Mouse (Mus musculus): ENCODE results near the gene Zc2hc1b. TPM values are rescaled to one million over a fixed set of nuclear protein-coding genes. Genes with fewer than 3 reads are reported as not detected.

Gene Zc2hc1b
- polyA plus RNA-seq, 1 experiment: not detected

- H3K4me1 ChIP-seq (ENCODE audit: control insufficient read depth, insufficient read depth, low read length): no peaks in the 10 kb centered on the region
- 63% methylated on average over 4 of the region's 4 CpGs for WGBS
- no peak overlapping the region for H3K4me3 ChIP-seq (replicated peaks; ENCODE audit: extremely low read depth, low read depth, low read length)
- TF ChIP-seq CTCF (IDR thresholded peaks at IDR 0.05; ENCODE audit: insufficient read depth, low read length) (no peak), POLR2A (IDR thresholded peaks at IDR 0.05; ENCODE audit: borderline replicate concordance, extremely low read depth, low read depth, low read length) (no peak)
- no peak for DNase-seq
These were observed 69.0 kb downstream of the Zc2hc1b start for GRCm38 (mm10) chr10:13108847-13109246.

GRCm38 (mm10) chr10:13108021-13108548, 69.7 kb downstream of the Zc2hc1b start:
- Histone ChIP-seq H3K4me1 (ENCODE audit: control insufficient read depth, insufficient read depth, low read length) (no peaks in the 10 kb centered on the region), H3K4me3 (replicated peaks; ENCODE audit: extremely low read depth, low read depth, low read length) (no peak overlapping the region)
- TF ChIP-seq POLR2A (IDR thresholded peaks at IDR 0.05; ENCODE audit: borderline replicate concordance, extremely low read depth, low read depth, low read length) (no peak), CTCF (IDR thresholded peaks at IDR 0.05; ENCODE audit: insufficient read depth, low read length) (no peak)
- DNase-seq: no peak
- WGBS: 74% methylated on average over 7 of the region's 7 CpGs

GRCm38 (mm10) chr10:13106909-13107624, 70.8 kb downstream of the Zc2hc1b start:
- DNase-seq: no peak

GRCm38 (mm10) chr10:13103838-13104237, 74.0 kb downstream of the Zc2hc1b start:
- TF ChIP-seq POLR2A (IDR thresholded peaks at IDR 0.05; ENCODE audit: borderline replicate concordance, extremely low read depth, low read depth, low read length): no peak
- TF ChIP-seq CTCF (IDR thresholded peaks at IDR 0.05; ENCODE audit: insufficient read depth, low read length): no peak
- Histone ChIP-seq H3K4me3 (replicated peaks; ENCODE audit: extremely low read depth, low read depth, low read length) (no peak overlapping the region), H3K4me1 (ENCODE audit: control insufficient read depth, insufficient read depth, low read length) (no peaks in the 10 kb centered on the region)
- WGBS: 54% methylated on average over 4 of the region's 4 CpGs
- no peak for DNase-seq

More at GRCm38 (mm10) chr10:13106909-13107624, 70.8 kb downstream of the Zc2hc1b start:
- Histone ChIP-seq H3K4me3 (replicated peaks; ENCODE audit: extremely low read depth, low read depth, low read length) (no peak overlapping the region), H3K4me1 (ENCODE audit: control insufficient read depth, insufficient read depth, low read length) (no peaks in the 10 kb centered on the region)
- TF ChIP-seq POLR2A (IDR thresholded peaks at IDR 0.05; ENCODE audit: borderline replicate concordance, extremely low read depth, low read depth, low read length): no peak
- TF ChIP-seq CTCF (IDR thresholded peaks at IDR 0.05; ENCODE audit: insufficient read depth, low read length): no peak
- 62% methylated on average over 9 of the region's 9 CpGs for WGBS

- TF ChIP-seq POLR2A (IDR thresholded peaks at IDR 0.05; ENCODE audit: borderline replicate concordance, extremely low read depth, low read depth, low read length) (no peak), CTCF (IDR thresholded peaks at IDR 0.05; ENCODE audit: insufficient read depth, low read length) (no peak)
- DNase-seq: no peak
- Histone ChIP-seq H3K4me3 (replicated peaks; ENCODE audit: extremely low read depth, low read depth, low read length) (no peak overlapping the region), H3K4me1 (ENCODE audit: control insufficient read depth, insufficient read depth, low read length) (no peaks in the 10 kb centered on the region)
- 64% methylated on average over 4 of the region's 4 CpGs for WGBS
These were observed 75.5 kb downstream of the Zc2hc1b start for GRCm38 (mm10) chr10:13102360-13102759.

- WGBS: 67% methylated on average over 6 of the region's 6 CpGs
- DNase-seq: no peak
- Histone ChIP-seq H3K4me3 (replicated peaks; ENCODE audit: extremely low read depth, low read depth, low read length) (no peak overlapping the region), H3K4me1 (ENCODE audit: control insufficient read depth, insufficient read depth, low read length) (no peaks in the 10 kb centered on the region)
- no peak for TF ChIP-seq CTCF (IDR thresholded peaks at IDR 0.05; ENCODE audit: insufficient read depth, low read length)
These were observed 77.7 kb downstream of the Zc2hc1b start for GRCm38 (mm10) chr10:13100061-13100648.

Other genes starting within 250 kb of the Zc2hc1b start
- gene Stx11, start 213.7 kb downstream of the Zc2hc1b start, polyA plus RNA-seq (2012; rRNA removed): 16.0 and 17.1 TPM in 2 replicates
- 29.1 and 41.2 TPM in 2 replicates for gene Sf3b5, start 172.7 kb downstream of the Zc2hc1b start, polyA plus RNA-seq (2012; rRNA removed)
- 28.8 and 35.3 TPM in 2 replicates for gene Plagl1, start 117.5 kb downstream of the Zc2hc1b start, polyA plus RNA-seq (2012; rRNA removed)
- gene Ltv1, start 15.1 kb upstream of the Zc2hc1b start, polyA plus RNA-seq (2012; rRNA removed): 7.3 and 12.2 TPM in 2 replicates